Mouse (Mus musculus): ENCODE measurements around the gene Eprs.

Eprs gene

GRCm38 (mm10) chr1:185451495-185451894, 88.7 kb downstream of the Eprs start:
- no peak for DNase-seq (ENCODE audit: low spot score)

- no peak for DNase-seq (ENCODE audit: low spot score)
Observed at GRCm38 (mm10) chr1:185452461-185452860, 89.6 kb downstream of the Eprs start.

GRCm38 (mm10) chr1:185454144-185454543, 91.3 kb downstream of the Eprs start:
- no peak for DNase-seq (ENCODE audit: low spot score)

DNA sequence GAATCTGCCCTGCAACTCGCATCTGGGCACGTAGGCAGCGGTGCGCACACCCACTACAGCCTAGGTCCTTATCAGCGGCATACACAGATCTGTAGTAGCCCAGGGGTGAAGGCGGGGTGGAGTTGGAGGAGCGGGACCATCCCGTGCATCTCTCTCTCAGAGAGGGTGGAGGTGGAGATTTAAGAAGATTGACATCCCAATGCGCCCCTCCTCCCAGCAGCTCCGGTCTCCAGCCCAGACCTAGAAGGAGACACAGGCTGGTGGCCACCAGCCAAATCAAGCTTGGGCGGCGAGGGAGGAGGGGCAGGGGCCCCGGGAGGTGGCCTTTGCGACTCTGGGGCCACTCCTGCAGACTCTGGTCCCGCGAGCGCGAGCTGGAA, 91.7 kb downstream of the Eprs start, which contains the start of gene Slc30a10:
Gene Slc30a10 (plus strand): TSS at position 274 of the 380 bp plus-strand sequence.
- peak; percentile 62 for DNase-seq (ENCODE audit: low spot score)

- DNase-seq (ENCODE audit: low spot score), result peak; percentile 27
Observed at GRCm38 (mm10) chr1:185454955-185455701, 92.3 kb downstream of the Eprs start.

DNA sequence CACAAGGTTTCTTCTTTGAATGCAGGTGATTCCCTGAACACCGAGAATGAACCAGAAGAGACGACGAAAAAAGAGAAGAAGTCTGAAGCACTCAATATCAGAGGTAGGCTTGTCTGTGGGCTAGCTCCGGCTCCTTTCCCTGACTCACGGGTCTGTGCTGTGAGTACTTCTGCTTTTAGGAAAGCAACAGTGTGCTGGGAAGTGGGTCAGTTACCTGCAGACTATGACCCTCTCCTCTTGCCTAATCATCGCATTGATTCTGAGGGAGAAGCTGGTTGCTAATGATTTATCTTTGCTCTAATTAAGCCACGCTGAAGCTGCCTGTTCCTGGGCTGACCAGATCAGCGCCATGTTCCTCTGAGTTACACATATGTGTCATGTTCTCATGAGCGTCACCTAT, 93.5 kb downstream of the Eprs start:
- no peak for DNase-seq (ENCODE audit: low spot score)

DNA sequence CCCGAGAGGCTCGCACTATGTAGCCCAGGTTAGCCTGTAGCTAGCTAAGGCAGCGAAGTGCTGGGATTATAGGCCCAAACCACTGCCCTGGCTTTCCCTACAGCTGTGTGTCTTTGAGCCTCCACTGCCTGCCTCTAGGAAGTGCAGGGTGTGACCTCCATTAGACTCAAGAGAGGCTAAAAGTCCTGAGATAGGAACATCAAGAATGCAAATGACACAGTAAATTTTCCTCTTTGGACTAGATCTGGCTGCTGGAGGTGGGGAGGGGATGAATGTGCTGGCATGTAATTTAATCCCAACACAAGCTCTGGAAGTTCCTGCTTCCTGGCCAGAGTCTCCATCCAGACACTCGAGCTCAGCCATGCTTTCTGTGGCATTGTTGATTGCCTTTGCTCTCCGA, 97.3 kb downstream of the Eprs start:
- no peak for DNase-seq (ENCODE audit: low spot score)

- no peak for DNase-seq (ENCODE audit: low spot score)
Observed at GRCm38 (mm10) chr1:185462889-185463288, 100.0 kb downstream of the Eprs start.

DNA sequence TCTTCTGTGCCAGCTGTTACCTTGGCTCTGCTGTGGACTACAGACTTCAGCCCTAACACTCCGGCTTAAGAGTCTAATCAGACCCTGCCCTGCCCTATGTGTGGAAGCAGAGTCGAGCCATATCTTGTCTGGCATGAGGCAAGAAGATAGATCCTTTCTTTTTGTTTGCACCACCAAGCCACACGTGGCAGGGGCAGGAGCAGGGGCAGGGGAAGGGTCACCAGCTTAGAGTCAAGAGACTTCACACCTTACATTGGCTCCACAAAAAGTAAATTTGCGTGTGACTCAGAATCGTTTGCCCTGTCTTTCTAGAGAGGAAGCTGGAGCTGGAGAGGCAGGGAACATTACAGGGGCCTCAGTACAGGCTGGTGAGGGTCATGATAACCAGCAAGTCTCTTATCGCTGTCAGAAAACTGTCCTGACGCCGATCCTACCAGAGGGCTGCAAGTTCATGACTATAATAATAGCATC, 106.7 kb downstream of the Eprs start:
- peak; percentile 38 for DNase-seq (ENCODE audit: low spot score)

DNA sequence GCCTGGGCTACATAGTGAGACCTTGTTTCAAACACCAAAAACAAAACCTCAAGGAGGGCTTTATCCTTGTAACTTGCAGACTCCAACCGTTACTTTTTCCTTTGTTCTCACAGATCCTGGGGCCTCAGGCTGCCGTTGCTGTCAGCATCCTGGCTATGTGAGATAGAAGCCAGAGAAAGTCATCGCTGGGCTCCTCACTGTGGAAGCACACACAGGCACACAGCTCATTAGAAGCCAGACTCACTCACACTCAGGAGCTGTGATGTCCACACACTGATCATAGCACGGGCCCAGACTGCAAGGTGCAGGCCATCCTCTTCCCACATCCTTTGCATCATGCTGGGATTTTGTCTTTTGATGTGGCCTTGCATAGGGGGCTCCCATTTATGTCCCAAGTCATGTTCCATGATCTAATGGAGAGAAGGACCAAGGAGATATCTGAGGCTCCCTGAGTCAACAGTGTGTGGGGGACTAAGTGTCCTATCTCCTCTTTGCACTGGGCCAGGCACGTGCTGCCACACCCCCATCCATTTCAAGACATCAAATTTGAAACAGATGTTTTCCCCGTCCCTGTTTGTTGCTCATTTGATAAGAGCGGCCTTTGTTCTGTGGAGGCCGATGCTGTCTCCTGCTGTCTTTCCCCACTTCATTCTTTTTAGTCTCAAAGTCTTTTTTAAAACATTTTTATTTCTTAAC, 109.3 kb downstream of the Eprs start:
- peak; percentile 55 for DNase-seq (ENCODE audit: low spot score)

DNA sequence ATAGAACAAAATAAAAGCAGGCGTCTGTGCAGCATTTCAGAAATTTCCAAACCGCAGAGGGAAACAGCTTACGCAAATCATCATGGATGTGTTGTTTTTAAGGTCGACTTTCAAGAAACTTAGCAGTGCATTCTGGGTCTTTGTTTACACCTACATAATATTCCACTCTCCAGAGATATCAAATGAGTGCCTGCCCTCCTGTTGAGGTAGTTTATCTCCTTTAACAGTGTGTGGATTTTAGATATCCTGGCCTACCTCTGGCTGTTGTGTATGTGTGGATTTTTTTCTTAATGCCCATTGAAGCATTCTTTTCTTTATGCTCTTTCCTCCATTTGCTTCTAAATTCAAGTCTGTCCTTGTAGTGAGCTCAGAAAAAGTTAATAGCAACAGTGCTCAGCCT, 109.9 kb downstream of the Eprs start:
- no peak for DNase-seq (ENCODE audit: low spot score)

DNA sequence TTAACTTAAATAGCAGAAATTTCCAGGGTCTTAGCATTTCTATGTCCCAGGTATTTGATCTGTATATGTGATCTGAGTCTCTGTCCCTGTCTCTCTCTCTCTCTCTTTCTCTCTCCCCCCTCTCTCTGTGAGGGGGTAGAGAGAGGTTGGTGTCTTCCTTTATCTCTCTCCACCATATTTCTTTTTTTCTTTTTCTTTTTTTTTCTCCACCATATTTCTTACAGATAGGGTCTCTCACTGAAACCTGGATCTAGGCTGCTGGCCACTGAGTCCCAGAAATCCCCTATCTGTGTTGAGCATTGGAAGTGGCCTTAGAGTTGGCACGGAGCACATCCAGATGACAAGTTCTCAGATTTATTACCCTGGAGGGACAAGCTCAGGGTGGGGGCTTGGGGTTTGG, 110.6 kb downstream of the Eprs start:
- no peak for DNase-seq (ENCODE audit: low spot score)

Data from spleen, adult 12 weeks (tissue).